Mouse (Mus musculus) Patski (cell line): ENCODE results near the gene Ptprq. TPM values are rescaled to one million over a fixed set of nuclear protein-coding genes. Genes with fewer than 3 reads are reported as not detected.

Experiments used
- ATAC-seq: fragments of 100-300 bp; one replicate; pipeline ENCODE4 v1.8.0; 2021
- CTCF ChIA-PET: fragments of 350-600 bp; sonication (Branson Sonifier 250); formaldehyde crosslinking; loops from one replicate; lab custom pipeline; 2022; ENCODE audit warnings: inconsistent platforms; lab: Charles Lee
- POLR2A ChIA-PET: fragments of 350-600 bp; sonication (Branson Sonifier 250); formaldehyde crosslinking; loops from one replicate; lab custom pipeline; 2022; ENCODE audit warnings: antibody characterized with exemption, inconsistent platforms; lab: Charles Lee
- DNase-seq: peaks from one replicate; pipeline ENCODE4 v3.0.0-alpha.2; 2011; ENCODE audit warnings: low read depth, low spot score
- H3K27me3 ChIP-seq: fragments of 371-371 bp; one replicate; pipeline ENCODE4 v1.5.1; 2021
- CTCF ChIP-seq: fragments of 100-300 bp; IDR thresholded peaks from one replicate; pipeline ENCODE4 v1.5.1; 2021
- in situ Hi-C: fragments of 300-500 bp; cut with MboI; formaldehyde crosslinking; loops from 3 replicates; pipeline ENCODE4 v1.11.1; 2018; ENCODE audit warnings: low pct_unique_long_range_greater_than_20kb, mixed read lengths
- polyA plus RNA-seq: library from polyadenylated mRNA; unstranded; gene quantifications from one replicate; pipeline ENCODE4 v1.2.3, GENCODE M21; 2021

The Ptprq gene
- polyA plus RNA-seq, 1 experiment from 2014 or later: 12.3 TPM

- CTCF ChIA-PET: no interaction called here
- no peak for TF ChIP-seq CTCF
- DNase-seq (no peak), ATAC-seq (no peak)
- H3K27me3 ChIP-seq: no peaks in the 10 kb centered on the region
- POLR2A ChIA-PET: interaction anchor here (0.6 kb wide), 1 partner anchor 137 kb away, joined by 4 read pairs; no protein-coding TSS in a partner anchor
- in situ Hi-C loops: no loop called here
These were observed 226.8 kb downstream of the Ptprq start for GRCm38 (mm10) chr10:107492867-107493579.

GRCm38 (mm10) chr10:107488654-107489315 is 231.1 kb downstream of the Ptprq start:
- POLR2A ChIA-PET: no interaction called here

GRCm38 (mm10) chr10:107486770-107487169 is 233.1 kb downstream of the Ptprq start:
- DNase-seq (no peak), ATAC-seq (no peak)
- POLR2A ChIA-PET: interaction anchor here (0.6 kb wide), 1 partner anchor 314 kb away, joined by 3 read pairs; no protein-coding TSS in a partner anchor
- CTCF ChIA-PET: interaction anchor here (1.3 kb wide), 1 partner anchor 9 kb away, joined by 3 read pairs; no protein-coding TSS in a partner anchor
- TF ChIP-seq CTCF: no peak
- no peaks in the 10 kb centered on the region for H3K27me3 ChIP-seq
- in situ Hi-C loops: no loop called here

More at GRCm38 (mm10) chr10:107488654-107489315, 231.1 kb downstream of the Ptprq start:
- TF ChIP-seq CTCF: no peak
- no peaks in the 10 kb centered on the region for H3K27me3 ChIP-seq
- DNase-seq (no peak), ATAC-seq (no peak)
- CTCF ChIA-PET: no interaction called here
- in situ Hi-C loops: no loop called here

- no peaks in the 10 kb centered on the region for H3K27me3 ChIP-seq
- CTCF ChIA-PET: interaction anchor here (1.3 kb wide), 1 partner anchor 8 kb away, joined by 3 read pairs; no protein-coding TSS in a partner anchor
- ATAC-seq (no peak), DNase-seq (no peak)
- no peak for TF ChIP-seq CTCF
- POLR2A ChIA-PET: no interaction called here
- in situ Hi-C loops: no loop called here
These were observed 234.0 kb downstream of the Ptprq start, which contains the start of gene Myf5 for GRCm38 (mm10) chr10:107485870-107486269. TSS of gene Myf5 (minus strand) at chr10:107486134.

- in situ Hi-C loops: no loop called here
- CTCF ChIA-PET: no interaction called here
- DNase-seq (no peak), ATAC-seq (no peak)
- TF ChIP-seq CTCF: no peak
- POLR2A ChIA-PET: no interaction called here
- H3K27me3 ChIP-seq: no peaks in the 10 kb centered on the region
These were observed 235.8 kb downstream of the Ptprq start for GRCm38 (mm10) chr10:107484050-107484449.

- no peaks in the 10 kb centered on the region for H3K27me3 ChIP-seq
- no peak for ATAC-seq
- peak; percentile 41 for TF ChIP-seq CTCF
- no peak for DNase-seq
- POLR2A ChIA-PET: no interaction called here
- in situ Hi-C loops: no loop called here
- CTCF ChIA-PET: no interaction called here
These were observed 246.4 kb downstream of the Ptprq start for GRCm38 (mm10) chr10:107473497-107473896.

GRCm38 (mm10) chr10:107471712-107472111 is 248.1 kb downstream of the Ptprq start:
- DNase-seq (no peak), ATAC-seq (no peak)
- CTCF ChIA-PET: no interaction called here
- H3K27me3 ChIP-seq: no peaks in the 10 kb centered on the region
- in situ Hi-C loops: no loop called here
- POLR2A ChIA-PET: no interaction called here
- no peak for TF ChIP-seq CTCF

- H3K27me3 ChIP-seq: no peaks in the 10 kb centered on the region
- ChIA-PET POLR2A (no interaction called here), CTCF (no interaction called here)
- TF ChIP-seq CTCF: no peak
- in situ Hi-C loops: no loop called here
- DNase-seq (no peak), ATAC-seq (no peak)
These were observed 252.0 kb downstream of the Ptprq start for GRCm38 (mm10) chr10:107467819-107468218.

Other genes starting within 250 kb of the Ptprq start
- gene Myf5, start 233.9 kb downstream of the Ptprq start, polyA plus RNA-seq: not detected
- not detected for gene Myf6, start 225.3 kb downstream of the Ptprq start, polyA plus RNA-seq
- under 0.01 TPM for gene Otogl, start 192.1 kb upstream of the Ptprq start, polyA plus RNA-seq